Mouse (Mus musculus) heart, adult 2 months (tissue): ENCODE measurements around the gene Acsl6.
A peak's percentile ranks its signal among the peaks of the same experiment; 100 is the strongest.

Experiments
- CTCF ChIP-seq: fragments of 200-600 bp; IDR thresholded peaks from 2 replicates; pipeline ENCODE4 v1.8.1; 2022; ENCODE audit warnings: antibody characterized with exemption, mild to moderate bottlenecking, moderate library complexity
- EP300 ChIP-seq: fragments of 200-500 bp; IDR thresholded peaks from 2 replicates; pipeline ENCODE4 v1.6.1; 2011; ENCODE audit warnings: low read depth, low read length, control low read depth; ENCODE audit not compliant: insufficient read depth
- POLR2A ChIP-seq: fragments of 200-500 bp; IDR thresholded peaks from 2 replicates; pipeline ENCODE4 v1.6.1; 2011; ENCODE audit warnings: mild to moderate bottlenecking, low read depth, low read length, control low read depth; ENCODE audit not compliant: insufficient read depth

- no peak for TF ChIP-seq POLR2A
- TF ChIP-seq CTCF: peak; percentile 98
- TF ChIP-seq EP300: no peak
Observed at GRCm38 (mm10) chr11:54264542-54264941, 39.1 kb upstream of the Acsl6 start.
